Mouse (Mus musculus): ENCODE results near the gene Cyb561. TPM values are rescaled to one million over a fixed set of nuclear protein-coding genes. Genes with fewer than 3 reads are reported as not detected.

Gene Cyb561
- total and polyA plus RNA-seq, 3 experiments, result 103 to 236 (median 140) TPM

- no peak for DNase-seq
Measured at GRCm38 (mm10) chr11:105952111-105952510, 1.0 kb downstream of the Cyb561 start.

GRCm38 (mm10) chr11:105951601-105952044 is 1.5 kb downstream of the Cyb561 start:
- DNase-seq, result no peak

GRCm38 (mm10) chr11:105950519-105950918 is 2.6 kb downstream of the Cyb561 start:
- no peak for DNase-seq

GRCm38 (mm10) chr11:105948255-105948654 is 4.9 kb downstream of the Cyb561 start:
- DNase-seq, result no peak

- DNase-seq, result no peak
Measured at GRCm38 (mm10) chr11:105946694-105947154, 6.4 kb downstream of the Cyb561 start.

- DNase-seq, result peak; percentile 52
Measured at GRCm38 (mm10) chr11:105944770-105945672, 8.1 kb downstream of the Cyb561 start.

- DNase-seq, result peak; percentile 89
Measured at GRCm38 (mm10) chr11:105944126-105944621, 9.0 kb downstream of the Cyb561 start.

- DNase-seq, result peak; percentile 85
Measured at GRCm38 (mm10) chr11:105943133-105944102, 9.7 kb downstream of the Cyb561 start.

- peak; percentile 32 for DNase-seq
Measured at GRCm38 (mm10) chr11:105941973-105942372, 11.2 kb downstream of the Cyb561 start.

- no peak for DNase-seq
Measured at GRCm38 (mm10) chr11:105938771-105939170, 14.4 kb downstream of the Cyb561 start.

- no peak for DNase-seq
Measured at GRCm38 (mm10) chr11:105936974-105937373, 16.2 kb downstream of the Cyb561 start.

GRCm38 (mm10) chr11:105936200-105936599 is 16.9 kb downstream of the Cyb561 start:
- DNase-seq, result peak; percentile 80

- no peak for DNase-seq
Measured at GRCm38 (mm10) chr11:105935496-105935895, 17.6 kb downstream of the Cyb561 start.

GRCm38 (mm10) chr11:105934816-105935215 is 18.3 kb downstream of the Cyb561 start:
- DNase-seq, result peak; percentile 31

GRCm38 (mm10) chr11:105934303-105934711 is 18.8 kb downstream of the Cyb561 start:
- peak; percentile 58 for DNase-seq

- no peak for DNase-seq
Measured at GRCm38 (mm10) chr11:105933746-105934145, 19.4 kb downstream of the Cyb561 start.

- no peak for DNase-seq
Measured at GRCm38 (mm10) chr11:105931380-105931779, 21.8 kb downstream of the Cyb561 start.

- DNase-seq, result no peak
Measured at GRCm38 (mm10) chr11:105928171-105928570, 25.0 kb downstream of the Cyb561 start.

- DNase-seq, result peak; percentile 74
Measured at GRCm38 (mm10) chr11:105927065-105928030, 25.8 kb downstream of the Cyb561 start.

GRCm38 (mm10) chr11:105922769-105923663 is 30.1 kb downstream of the Cyb561 start:
- DNase-seq, result no peak

Measured in adrenal gland, adult 2 months (tissue).